Mouse (Mus musculus): ENCODE data around the gene Dclk1. TPM values are rescaled to one million over a fixed set of nuclear protein-coding genes. Genes with fewer than 3 reads are reported as not detected.
A peak's percentile ranks its signal among the peaks of the same experiment; 100 is the strongest.

Dclk1 gene
- polyA plus RNA-seq, 1 experiment from 2014 or later: 18.7 TPM

- Histone ChIP-seq H3K27ac (ENCODE audit: low read length) (no peak overlapping the region), H3K4me3 (ENCODE audit: low read depth, low read length) (no peak overlapping the region), H3K9me3 (ENCODE audit: control insufficient read depth, low read depth, low read length) (no peaks in the 10 kb centered on the region), H3K36me3 (ENCODE audit: control insufficient read depth, insufficient read depth, low read length) (no peaks in the 10 kb centered on the region), H3K4me1 (ENCODE audit: control insufficient read depth, insufficient read depth, low read length) (no peaks in the 10 kb centered on the region), H3K4me2 (replicated peaks; ENCODE audit: low read depth, low read length) (no peak overlapping the region), H3K9ac (replicated peaks; ENCODE audit: low read depth, low read length) (no peak overlapping the region), H3K27me3 (ENCODE audit: control insufficient read depth, insufficient read depth, low read length) (no peaks in the 10 kb centered on the region)
- ATAC-seq (ENCODE audit: insufficient number of reproducible peaks, insufficient read depth, low FRiP score, low read depth): no peak
- 33% methylated on average over 1 of the region's 1 CpGs for WGBS
Measured at GRCm38 (mm10) chr3:55324029-55324428, 81.9 kb downstream of the Dclk1 start.

- Histone ChIP-seq H3K9ac (replicated peaks; ENCODE audit: low read depth, low read length) (no peak overlapping the region), H3K36me3 (ENCODE audit: control insufficient read depth, insufficient read depth, low read length) (no peaks in the 10 kb centered on the region), H3K4me1 (ENCODE audit: control insufficient read depth, insufficient read depth, low read length) (no peaks in the 10 kb centered on the region), H3K27me3 (ENCODE audit: control insufficient read depth, insufficient read depth, low read length) (no peaks in the 10 kb centered on the region), H3K27ac (ENCODE audit: low read length) (no peak overlapping the region), H3K9me3 (ENCODE audit: control insufficient read depth, low read depth, low read length) (no peaks in the 10 kb centered on the region), H3K4me2 (replicated peaks; ENCODE audit: low read depth, low read length) (no peak overlapping the region), H3K4me3 (ENCODE audit: low read depth, low read length) (no peak overlapping the region)
- no peak for ATAC-seq (ENCODE audit: insufficient number of reproducible peaks, insufficient read depth, low FRiP score, low read depth)
- 89% methylated on average over 4 of the region's 4 CpGs for WGBS
Measured at GRCm38 (mm10) chr3:55330496-55330895, 88.3 kb downstream of the Dclk1 start.

GRCm38 (mm10) chr3:55331694-55332093, 89.5 kb downstream of the Dclk1 start:
- H3K4me2 ChIP-seq (replicated peaks; ENCODE audit: low read depth, low read length): no peak overlapping the region
- no peak overlapping the region for H3K4me3 ChIP-seq (ENCODE audit: low read depth, low read length)
- H3K36me3 ChIP-seq (ENCODE audit: control insufficient read depth, insufficient read depth, low read length): no peaks in the 10 kb centered on the region
- no peak for ATAC-seq (ENCODE audit: insufficient number of reproducible peaks, insufficient read depth, low FRiP score, low read depth)
- no peak overlapping the region for H3K27ac ChIP-seq (ENCODE audit: low read length)
- no peaks in the 10 kb centered on the region for H3K4me1 ChIP-seq (ENCODE audit: control insufficient read depth, insufficient read depth, low read length)
- no peaks in the 10 kb centered on the region for H3K27me3 ChIP-seq (ENCODE audit: control insufficient read depth, insufficient read depth, low read length)
- no peaks in the 10 kb centered on the region for H3K9me3 ChIP-seq (ENCODE audit: control insufficient read depth, low read depth, low read length)
- no peak overlapping the region for H3K9ac ChIP-seq (replicated peaks; ENCODE audit: low read depth, low read length)

GRCm38 (mm10) chr3:55333511-55333910, 91.3 kb downstream of the Dclk1 start:
- Histone ChIP-seq H3K36me3 (ENCODE audit: control insufficient read depth, insufficient read depth, low read length) (no peaks in the 10 kb centered on the region), H3K4me2 (replicated peaks; ENCODE audit: low read depth, low read length) (no peak overlapping the region), H3K27ac (ENCODE audit: low read length) (no peak overlapping the region), H3K4me1 (ENCODE audit: control insufficient read depth, insufficient read depth, low read length) (no peaks in the 10 kb centered on the region), H3K27me3 (ENCODE audit: control insufficient read depth, insufficient read depth, low read length) (no peaks in the 10 kb centered on the region), H3K9me3 (ENCODE audit: control insufficient read depth, low read depth, low read length) (no peaks in the 10 kb centered on the region), H3K4me3 (ENCODE audit: low read depth, low read length) (no peak overlapping the region), H3K9ac (replicated peaks; ENCODE audit: low read depth, low read length) (no peak overlapping the region)
- WGBS: 81% methylated on average over 3 of the region's 3 CpGs
- ATAC-seq (ENCODE audit: insufficient number of reproducible peaks, insufficient read depth, low FRiP score, low read depth): no peak

- no peak for ATAC-seq (ENCODE audit: insufficient number of reproducible peaks, insufficient read depth, low FRiP score, low read depth)
- 65% methylated on average over 11 of the region's 11 CpGs for WGBS
- no peak overlapping the region for H3K27ac ChIP-seq (ENCODE audit: low read length)
Measured at GRCm38 (mm10) chr3:55336895-55337294, 94.7 kb downstream of the Dclk1 start.

GRCm38 (mm10) chr3:55337671-55338070, 95.5 kb downstream of the Dclk1 start:
- no peak overlapping the region for H3K4me3 ChIP-seq (ENCODE audit: low read depth, low read length)
- 83% methylated on average over 7 of the region's 7 CpGs for WGBS
- H3K4me1 ChIP-seq (ENCODE audit: control insufficient read depth, insufficient read depth, low read length): no peaks in the 10 kb centered on the region
- no peaks in the 10 kb centered on the region for H3K9me3 ChIP-seq (ENCODE audit: control insufficient read depth, low read depth, low read length)
- H3K27me3 ChIP-seq (ENCODE audit: control insufficient read depth, insufficient read depth, low read length): no peaks in the 10 kb centered on the region
- H3K9ac ChIP-seq (replicated peaks; ENCODE audit: low read depth, low read length): no peak overlapping the region
- no peak overlapping the region for H3K27ac ChIP-seq (ENCODE audit: low read length)
- no peaks in the 10 kb centered on the region for H3K36me3 ChIP-seq (ENCODE audit: control insufficient read depth, insufficient read depth, low read length)
- ATAC-seq (ENCODE audit: insufficient number of reproducible peaks, insufficient read depth, low FRiP score, low read depth): no peak
- no peak overlapping the region for H3K4me2 ChIP-seq (replicated peaks; ENCODE audit: low read depth, low read length)

More at GRCm38 (mm10) chr3:55336895-55337294, 94.7 kb downstream of the Dclk1 start:
- no peaks in the 10 kb centered on the region for H3K9me3 ChIP-seq (ENCODE audit: control insufficient read depth, low read depth, low read length)
- no peaks in the 10 kb centered on the region for H3K27me3 ChIP-seq (ENCODE audit: control insufficient read depth, insufficient read depth, low read length)
- H3K9ac ChIP-seq (replicated peaks; ENCODE audit: low read depth, low read length): no peak overlapping the region
- no peaks in the 10 kb centered on the region for H3K36me3 ChIP-seq (ENCODE audit: control insufficient read depth, insufficient read depth, low read length)
- no peak overlapping the region for H3K4me2 ChIP-seq (replicated peaks; ENCODE audit: low read depth, low read length)
- no peaks in the 10 kb centered on the region for H3K4me1 ChIP-seq (ENCODE audit: control insufficient read depth, insufficient read depth, low read length)
- H3K4me3 ChIP-seq (ENCODE audit: low read depth, low read length): no peak overlapping the region

- Histone ChIP-seq H3K27ac (ENCODE audit: low read length) (no peak overlapping the region), H3K36me3 (ENCODE audit: control insufficient read depth, insufficient read depth, low read length) (no peaks in the 10 kb centered on the region), H3K4me3 (ENCODE audit: low read depth, low read length) (no peak overlapping the region), H3K4me2 (replicated peaks; ENCODE audit: low read depth, low read length) (no peak overlapping the region), H3K9me3 (ENCODE audit: control insufficient read depth, low read depth, low read length) (no peaks in the 10 kb centered on the region), H3K4me1 (ENCODE audit: control insufficient read depth, insufficient read depth, low read length) (peaks cover 2% of the 10 kb centered on the region; the same call in 1 of the 2 replicates), H3K27me3 (ENCODE audit: control insufficient read depth, insufficient read depth, low read length) (no peaks in the 10 kb centered on the region), H3K9ac (replicated peaks; ENCODE audit: low read depth, low read length) (no peak overlapping the region)
- WGBS: 79% methylated on average over 4 of the region's 4 CpGs
- ATAC-seq (ENCODE audit: insufficient number of reproducible peaks, insufficient read depth, low FRiP score, low read depth): no peak
Measured at GRCm38 (mm10) chr3:55342445-55342844, 100.3 kb downstream of the Dclk1 start.

- Histone ChIP-seq H3K27ac (ENCODE audit: low read length) (no peak overlapping the region), H3K4me1 (ENCODE audit: control insufficient read depth, insufficient read depth, low read length) (peaks cover 8% of the 10 kb centered on the region; the same call in 1 of the 2 replicates), H3K9ac (replicated peaks; ENCODE audit: low read depth, low read length) (no peak overlapping the region), H3K9me3 (ENCODE audit: control insufficient read depth, low read depth, low read length) (no peaks in the 10 kb centered on the region), H3K36me3 (ENCODE audit: control insufficient read depth, insufficient read depth, low read length) (no peaks in the 10 kb centered on the region), H3K4me2 (replicated peaks; ENCODE audit: low read depth, low read length) (peak overlapping the region; percentile 23; the same call in 1 of the 2 replicates), H3K4me3 (ENCODE audit: low read depth, low read length) (no peak overlapping the region), H3K27me3 (ENCODE audit: control insufficient read depth, insufficient read depth, low read length) (no peaks in the 10 kb centered on the region)
- 15% methylated on average over 16 of the region's 16 CpGs for WGBS
- no peak for ATAC-seq (ENCODE audit: insufficient number of reproducible peaks, insufficient read depth, low FRiP score, low read depth)
Measured at GRCm38 (mm10) chr3:55347371-55348025, 105.3 kb downstream of the Dclk1 start.

GRCm38 (mm10) chr3:55348026-55348390, 105.8 kb downstream of the Dclk1 start:
- no peaks in the 10 kb centered on the region for H3K9me3 ChIP-seq (ENCODE audit: control insufficient read depth, low read depth, low read length)
- no peaks in the 10 kb centered on the region for H3K27me3 ChIP-seq (ENCODE audit: control insufficient read depth, insufficient read depth, low read length)
- no peak overlapping the region for H3K4me3 ChIP-seq (ENCODE audit: low read depth, low read length)
- 80% methylated on average over 5 of the region's 5 CpGs for WGBS
- H3K4me1 ChIP-seq (ENCODE audit: control insufficient read depth, insufficient read depth, low read length): peaks cover 8% of the 10 kb centered on the region; the same call in 1 of the 2 replicates
- no peak overlapping the region for H3K9ac ChIP-seq (replicated peaks; ENCODE audit: low read depth, low read length)
- no peak; the same call in 1 of the 2 replicates for ATAC-seq (ENCODE audit: insufficient number of reproducible peaks, insufficient read depth, low FRiP score, low read depth)
- H3K27ac ChIP-seq (ENCODE audit: low read length): no peak overlapping the region
- H3K4me2 ChIP-seq (replicated peaks; ENCODE audit: low read depth, low read length): no peak overlapping the region
- no peaks in the 10 kb centered on the region for H3K36me3 ChIP-seq (ENCODE audit: control insufficient read depth, insufficient read depth, low read length)
